Comparison of ENCODE assay signal across 20 mouse cellular contexts in the genomic region with DNA sequence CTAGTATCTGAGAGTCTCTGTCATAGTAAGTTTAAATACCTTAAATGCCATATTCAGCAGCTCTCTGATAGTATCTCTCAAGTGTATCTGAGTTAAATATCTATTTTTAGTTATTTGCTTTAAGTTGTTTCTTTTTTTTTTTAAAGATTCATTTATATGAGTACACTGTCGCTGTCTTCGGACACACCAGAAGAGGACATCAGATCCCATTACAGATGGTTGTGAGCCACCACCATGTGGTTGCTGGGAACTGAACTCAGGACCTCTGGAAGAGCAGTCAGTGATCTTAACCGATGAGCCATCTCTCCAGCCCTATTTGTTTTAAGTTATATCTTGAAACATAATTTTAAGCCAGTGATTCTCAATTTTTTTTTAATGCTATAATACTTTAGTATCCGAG. TPM values are rescaled to one million over a fixed set of nuclear protein-coding genes. Genes with fewer than 3 reads are reported as not detected.
"Had no signal": no experiment of that assay in that cellular context is flagged by ENCODE, and none has a peak within 500 bp of the region (broad histone marks: within the 10 kb centered on the region; RNA-seq: fewer than 3 reads in every experiment).

No protein-coding gene starts in this region.

- H3K4me3 ChIP-seq: limb, embryonic 13.5 days; midbrain, embryonic 10.5 days; neural tube, embryonic 12.5 days had no signal

- H3K27ac ChIP-seq: layer of hippocampus, adult 2 months; limb, embryonic 13.5 days; liver, embryonic 15.5 days; midbrain, embryonic 10.5 days; neural tube, embryonic 12.5 days; stomach, postnatal 0 days had no signal

- H3K4me1 ChIP-seq: limb, embryonic 13.5 days; neural tube, embryonic 12.5 days had no signal

- H3K9me3 ChIP-seq: limb, embryonic 13.5 days; liver, embryonic 15.5 days; midbrain, embryonic 10.5 days; neural tube, embryonic 12.5 days had no signal

- DNase-seq: kidney, adult 11 months; kidney, adult 9 months; kidney, postnatal 10 days; kidney, postnatal 4 days; left cerebral cortex, postnatal 4 days; lung, embryonic 14.5 days; lung, postnatal 10 days; midbrain, embryonic 14.5 days; thymus, postnatal 4 days had no signal

- H3K4me2 ChIP-seq: neural tube, embryonic 12.5 days had no signal

- H3K9ac ChIP-seq: limb, embryonic 13.5 days; liver, embryonic 15.5 days; lung, embryonic 14.5 days; neural tube, embryonic 12.5 days had no signal

- H3K36me3 ChIP-seq: limb, embryonic 13.5 days; midbrain, embryonic 10.5 days; neural tube, embryonic 12.5 days had no signal

- H3K27me3 ChIP-seq: limb, embryonic 13.5 days; liver, embryonic 15.5 days; neural tube, embryonic 12.5 days had no signal

RNA-seq across cellular contexts. Expression of a gene that starts 8.9 kb away (rescaled TPM):
- total RNA-seq: layer of hippocampus, adult 2 months; layer of hippocampus, postnatal 10 days; left cerebral cortex, adult 18-20 months; left cerebral cortex, postnatal 10 days; left cerebral cortex, postnatal 4 days had no signal
- polyA plus RNA-seq: lung, embryonic 14.5 days; neural tube, embryonic 12.5 days; stomach, postnatal 0 days had no signal

RNA-seq across cellular contexts. Expression of a gene that starts 25.2 kb away (rescaled TPM):
- total RNA-seq: layer of hippocampus, adult 2 months; layer of hippocampus, postnatal 10 days; left cerebral cortex, adult 18-20 months; left cerebral cortex, postnatal 10 days; left cerebral cortex, postnatal 4 days; neutrophil, adult 5-6 weeks had no signal
- polyA plus RNA-seq: intestine, embryonic 14.5 days; limb, embryonic 13.5 days; liver, embryonic 15.5 days; lung, embryonic 14.5 days; midbrain, embryonic 10.5 days; midbrain, embryonic 14.5 days; neural tube, embryonic 12.5 days; stomach, postnatal 0 days had no signal

RNA-seq across cellular contexts. Expression of a gene that starts 47.4 kb away (rescaled TPM):
- total RNA-seq: layer of hippocampus, adult 2 months; layer of hippocampus, postnatal 10 days; left cerebral cortex, adult 18-20 months; left cerebral cortex, postnatal 10 days had no signal
- polyA plus RNA-seq: liver, embryonic 15.5 days; lung, embryonic 14.5 days; midbrain, embryonic 10.5 days; stomach, postnatal 0 days had no signal
